In genomic region chr16:24819127-24819526, GRCm38 (mm10) we compare ENCODE assay signal across 10 mouse cellular contexts.
DNase-seq lines count a peak whose midpoint lies in the region; ATAC-seq lines count a peak whose summit lies in the region.
"Had no signal": no experiment of that assay in that cellular context is flagged by ENCODE, and none has a peak within 500 bp of the region (broad histone marks: within the 10 kb centered on the region; RNA-seq: fewer than 3 reads in every experiment).

No protein-coding gene starts in this region.

- no peak overlapping the region for H3K4me2 ChIP-seq in midbrain, embryonic 13.5 days (replicated peaks)

- peak; percentile 30; the same call in 1 of the 2 replicates for ATAC-seq in midbrain, embryonic 13.5 days
- ATAC-seq: inflammation-experienced regulatory T-cells, adult 6 months had no signal

- H3K4me1 ChIP-seq in midbrain, embryonic 13.5 days (replicated peaks) = no peaks in the 10 kb centered on the region

- intact Hi-C loops in left cerebral cortex, postnatal 25 days (cut with DNase I) = no loop called here

- H3K36me3 ChIP-seq in midbrain, embryonic 13.5 days = no peaks in the 10 kb centered on the region

- H3K27me3 ChIP-seq in midbrain, embryonic 13.5 days = no peaks in the 10 kb centered on the region

- H3K9ac ChIP-seq in midbrain, embryonic 13.5 days (replicated peaks) = no peak overlapping the region

- H3K9me3 ChIP-seq in midbrain, embryonic 13.5 days = no peaks in the 10 kb centered on the region; the same call in 1 of the 2 replicates

- WGBS in midbrain, embryonic 13.5 days = 68% methylated on average over 4 of the region's 4 CpGs

- no peak overlapping the region for H3K4me3 ChIP-seq in midbrain, embryonic 13.5 days (replicated peaks)

- peak; percentile 32 for DNase-seq in adrenal gland, postnatal 14 days
- no peak for DNase-seq in adrenal gland, postnatal 10 days
- DNase-seq in kidney, postnatal 4 days = peak; percentile 9 to 29
- DNase-seq in kidney, adult 9 months = no peak
- peak; percentile 34 for DNase-seq in cerebellum, adult 9-10 months
- DNase-seq in frontal cortex, postnatal 14 days (ENCODE audit: low spot score in 2 of 2) = no peak
- DNase-seq in left cerebral cortex, postnatal 25 days (ENCODE audit: low spot score in 2 of 2) = no peak
- DNase-seq: adrenal gland, adult 2 months had no signal

- H3K27ac ChIP-seq in midbrain, embryonic 13.5 days = no peak overlapping the region

Comparison
In these comparisons a context has a peak if more than half of its experiments do, and no peak if none do; other contexts are left out.
1. DNase-seq: peak in adrenal gland, postnatal 14 days (single experiment), kidney, postnatal 4 days (2 of 2) and cerebellum, adult 9-10 months (single experiment); none in adrenal gland, postnatal 10 days (single experiment), kidney, adult 9 months (single experiment), frontal cortex, postnatal 14 days (0 of 2) and left cerebral cortex, postnatal 25 days (0 of 2).